Mouse (Mus musculus): Measurements from ENCODE around the gene Micall1.

DNA sequence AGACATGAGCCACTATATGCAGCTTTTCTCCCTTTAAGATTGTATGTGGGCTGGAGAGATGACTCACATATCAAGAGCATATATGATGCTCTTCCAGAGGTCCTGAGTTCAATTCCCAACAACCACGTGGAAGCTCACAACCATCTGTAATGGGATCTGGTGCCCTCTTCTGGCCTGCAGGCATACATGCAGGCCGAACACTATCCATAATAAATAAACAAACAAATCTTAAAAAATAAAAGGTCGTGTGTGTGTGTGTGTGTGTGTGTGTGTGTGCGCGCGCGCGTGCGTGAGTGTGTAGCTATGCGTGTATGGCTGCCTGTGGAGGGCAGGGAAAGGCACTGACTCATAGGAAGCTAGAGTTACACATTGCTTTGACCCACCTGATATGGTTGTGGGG is 30.9 kb downstream of the Micall1 start:
- TF ChIP-seq JUND (conservative IDR thresholded peaks at IDR 0.05; ENCODE audit: low read depth, low read length) (no peak), MAFK (IDR thresholded peaks at IDR 0.05; ENCODE audit: insufficient replicate concordance, low read length) (no peak), EP300 (IDR thresholded peaks at IDR 0.05; ENCODE audit: low read length) (no peak), CTCF (conservative IDR thresholded peaks at IDR 0.05 in 1 of 2, IDR thresholded peaks at IDR 0.05 in 1 of 2; ENCODE audit: low read depth in 2 of 2, low read length in 2 of 2) (peak; percentile 17 to 55; a peak in 2 of 4 replicates), HCFC1 (IDR thresholded peaks at IDR 0.05; ENCODE audit: low read depth, low read length) (no peak), ZNF384 (IDR thresholded peaks at IDR 0.05; ENCODE audit: low read depth, low read length) (no peak), SMC3 (IDR thresholded peaks at IDR 0.05; ENCODE audit: low read depth, low read length) (no peak), SIN3A (IDR thresholded peaks at IDR 0.05; ENCODE audit: low read length) (no peak)

Measured in CH12.LX (cell line).